Mouse (Mus musculus): ENCODE results near the gene Zfp326. TPM values are rescaled to one million over a fixed set of nuclear protein-coding genes. Genes with fewer than 3 reads are reported as not detected.
A peak's percentile ranks its signal among the peaks of the same experiment; 100 is the strongest.

Gene Zfp326
- total RNA-seq, 4 experiments from 2014 or later: 17.0 to 31.9 (median 26.2) TPM

GRCm38 (mm10) chr5:105867841-105868447, 8.4 kb upstream of the Zfp326 start:
- no peak for DNase-seq

- peak; percentile 62 for DNase-seq
Observed at GRCm38 (mm10) chr5:105868593-105868992, 7.8 kb upstream of the Zfp326 start.

- DNase-seq: no peak
Observed at GRCm38 (mm10) chr5:105869739-105870138, 6.6 kb upstream of the Zfp326 start.

- no peak for DNase-seq
Observed at GRCm38 (mm10) chr5:105871140-105871539, 5.2 kb upstream of the Zfp326 start.

- DNase-seq: no peak
Observed at GRCm38 (mm10) chr5:105872176-105872575, 4.2 kb upstream of the Zfp326 start.

GRCm38 (mm10) chr5:105872916-105873315, 3.4 kb upstream of the Zfp326 start:
- DNase-seq: no peak

- DNase-seq: no peak
Observed at GRCm38 (mm10) chr5:105873774-105874173, 2.6 kb upstream of the Zfp326 start.

- no peak for DNase-seq
Observed at GRCm38 (mm10) chr5:105874476-105874875, 1.9 kb upstream of the Zfp326 start.

- DNase-seq: no peak
Observed at GRCm38 (mm10) chr5:105876925-105877774, 785 bp downstream of the Zfp326 start.

GRCm38 (mm10) chr5:105887317-105887716, 11.0 kb downstream of the Zfp326 start:
- DNase-seq: no peak

GRCm38 (mm10) chr5:105898161-105898560, 21.8 kb downstream of the Zfp326 start:
- no peak for DNase-seq

- DNase-seq: no peak
Observed at GRCm38 (mm10) chr5:105909209-105909608, 32.8 kb downstream of the Zfp326 start.

GRCm38 (mm10) chr5:105909671-105910070, 33.3 kb downstream of the Zfp326 start:
- no peak for DNase-seq

- no peak for DNase-seq
Observed at GRCm38 (mm10) chr5:105911498-105911897, 35.1 kb downstream of the Zfp326 start.

GRCm38 (mm10) chr5:105917398-105917797, 41.0 kb downstream of the Zfp326 start:
- no peak for DNase-seq

GRCm38 (mm10) chr5:105918289-105918688, 41.9 kb downstream of the Zfp326 start:
- DNase-seq: no peak

- DNase-seq: no peak
Observed at GRCm38 (mm10) chr5:105922818-105923487, 46.6 kb downstream of the Zfp326 start.

GRCm38 (mm10) chr5:105924347-105924746, 48.0 kb downstream of the Zfp326 start:
- no peak for DNase-seq

- no peak for DNase-seq
Observed at GRCm38 (mm10) chr5:105925568-105926255, 49.3 kb downstream of the Zfp326 start.

GRCm38 (mm10) chr5:105930282-105930681, 53.9 kb downstream of the Zfp326 start:
- DNase-seq: no peak

- DNase-seq: no peak
Observed at GRCm38 (mm10) chr5:105932392-105932791, 56.0 kb downstream of the Zfp326 start.

GRCm38 (mm10) chr5:105941951-105942350, 65.6 kb downstream of the Zfp326 start:
- no peak for DNase-seq

Measured in adrenal gland, adult 8-10 months (tissue).